Mouse (Mus musculus): ENCODE measurements around the gene Gabrr3.

- TF ChIP-seq CTCF (IDR thresholded peaks at IDR 0.05; ENCODE audit: borderline replicate concordance, extremely low read depth, insufficient read depth, insufficient read length) (no peak), POLR2A (IDR thresholded peaks at IDR 0.05; ENCODE audit: borderline replicate concordance, extremely low read depth, insufficient read depth, insufficient read length, poor library complexity, severe bottlenecking) (no peak)
Observed at GRCm38 (mm10) chr16:59407032-59407431, at the start of gene Gabrr3.
